Mouse (Mus musculus) lung, embryonic 16.5 days (tissue): ENCODE measurements around the gene Tmem30c. TPM values are rescaled to one million over a fixed set of nuclear protein-coding genes. Genes with fewer than 3 reads are reported as not detected.
A peak's percentile ranks its signal among the peaks of the same experiment; 100 is the strongest.

ENCODE experiments used
- ATAC-seq: fragments of 200-750 bp; cut with Nextera tagmentation; 2 replicates; pipeline ENCODE4 v1.8.0; 2017; ENCODE audit warnings: low read depth, mild to moderate bottlenecking, moderate library complexity
- H3K27ac ChIP-seq: fragments of 300-500 bp; sonication (generic); 2 replicates; pipeline ENCODE4 v1.5.1; 2014; ENCODE audit warnings: mild to moderate bottlenecking, control low read depth, low read length
- H3K27me3 ChIP-seq: fragments of 300-500 bp; sonication (generic); 2 replicates; pipeline ENCODE4 v1.6.1; 2014; ENCODE audit warnings: low read depth, low read length, mixed read lengths; ENCODE audit not compliant: control insufficient read depth, insufficient read depth
- H3K36me3 ChIP-seq: fragments of 300-500 bp; sonication (generic); 2 replicates; pipeline ENCODE4 v1.6.1; 2014; ENCODE audit warnings: low read length; ENCODE audit not compliant: control insufficient read depth, insufficient read depth
- H3K4me1 ChIP-seq: fragments of 300-500 bp; sonication (generic); replicated peaks from 2 replicates; pipeline ENCODE4 v1.6.1; 2014; ENCODE audit warnings: low read length, mixed read lengths; ENCODE audit not compliant: control insufficient read depth, insufficient read depth
- H3K4me2 ChIP-seq: fragments of 300-500 bp; sonication (generic); 2 replicates; pipeline ENCODE4 v1.6.1; 2014; ENCODE audit warnings: low read depth, low read length, control low read depth
- H3K4me3 ChIP-seq: fragments of 300-500 bp; sonication (generic); 2 replicates; pipeline ENCODE4 v1.5.1; 2014; ENCODE audit warnings: mild to moderate bottlenecking, low read length, control low read depth
- H3K9ac ChIP-seq: fragments of 300-500 bp; sonication (generic); 2 replicates; pipeline ENCODE4 v1.6.1; 2014; ENCODE audit warnings: low read length, control low read depth
- H3K9me3 ChIP-seq: fragments of 300-500 bp; sonication (generic); 2 replicates; pipeline ENCODE4 v1.6.1; 2016; ENCODE audit warnings: low read length; ENCODE audit not compliant: control insufficient read depth
- WGBS: fragments of 180-500 bp; shearing (Covaris S2); extraction: QIAGEN DNeasy Blood & Tissue Kit; methylation state at CpG from one replicate; pipeline ENCODE4 v1.1.7; 2014; 5-methylcytosine and 5-hydroxymethylcytosine counted together
- polyA plus RNA-seq: library from polyadenylated mRNA; unstranded; fragments of >200 nt; fragmentation: Nextera tagmentation; extraction: Ambion mirVana; gene quantifications from 2 replicates; pipeline ENCODE4 v1.2.1, GENCODE M21; 2015

The Tmem30c gene
- polyA plus RNA-seq, 1 experiment from 2014 or later: 0.13 TPM

DNA sequence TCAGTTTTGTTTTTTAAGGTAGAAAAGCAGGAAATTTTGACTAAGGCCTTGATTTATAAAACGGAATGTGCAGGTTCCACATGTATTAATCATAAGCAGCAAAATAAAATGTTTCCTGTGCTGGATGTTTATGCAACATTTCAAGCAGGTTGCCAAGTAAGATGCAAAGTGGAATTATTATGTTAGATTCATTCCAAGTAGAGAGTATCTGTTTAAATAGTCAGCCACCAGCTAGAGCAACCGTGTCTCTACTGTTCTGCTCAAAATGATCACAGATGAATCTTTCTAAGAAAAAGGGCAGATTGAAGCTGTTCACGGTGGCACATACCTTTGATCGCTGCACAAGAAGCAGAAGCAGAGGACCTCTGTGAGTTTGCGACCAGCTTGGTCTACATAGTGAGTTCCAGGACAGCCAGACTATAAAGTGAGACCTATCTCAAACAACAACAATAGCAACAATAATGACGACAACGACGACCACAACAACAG is 26.0 kb upstream of the Tmem30c start:
- WGBS: 69% methylated on average over 8 of the region's 8 CpGs
- no peak overlapping the region for H3K27ac ChIP-seq

DNA sequence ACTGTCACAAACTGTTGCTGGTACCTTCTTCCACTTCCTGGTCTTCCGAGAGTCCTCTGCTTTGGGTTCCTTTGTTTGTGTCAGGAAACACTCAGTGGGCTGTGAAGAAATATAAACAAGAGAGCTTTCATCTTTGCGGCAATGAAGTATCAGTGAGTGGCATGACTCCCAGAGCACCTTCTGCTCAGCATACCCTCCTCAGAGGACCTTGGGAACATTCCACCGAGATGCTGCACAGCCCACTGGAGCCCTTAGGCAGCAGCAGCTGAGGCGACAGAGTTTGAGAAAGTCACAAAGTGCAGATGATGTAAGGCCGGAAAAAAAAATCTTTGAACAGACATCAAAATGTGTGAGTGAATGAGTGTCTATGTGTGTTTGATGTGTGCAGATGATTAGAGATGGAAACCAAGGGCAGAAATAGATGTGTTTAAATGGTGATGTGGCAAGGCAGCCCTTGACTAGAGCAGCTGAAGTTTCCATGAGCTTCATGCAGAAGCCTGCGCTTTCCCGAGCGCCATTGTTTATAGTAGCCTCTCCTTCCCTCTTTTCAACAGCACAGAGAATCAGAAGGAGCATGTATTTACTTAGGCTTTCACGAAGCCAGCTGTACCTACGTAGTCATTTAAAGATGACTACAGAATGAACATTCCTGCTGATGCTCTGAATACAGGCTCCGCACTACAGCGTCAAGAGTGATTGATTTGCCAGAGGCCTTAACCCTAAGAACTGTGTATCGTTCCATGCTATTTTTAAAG is 25.4 kb upstream of the Tmem30c start:
- ATAC-seq: peak; percentile 41
- Histone ChIP-seq H3K27me3 (no peaks in the 10 kb centered on the region), H3K9ac (no peak overlapping the region), H3K4me3 (no peak overlapping the region), H3K4me2 (no peak overlapping the region), H3K9me3 (no peaks in the 10 kb centered on the region), H3K4me1 (peaks cover 8% of the 10 kb centered on the region), H3K27ac (peak overlapping the region; percentile 31), H3K36me3 (no peaks in the 10 kb centered on the region)
- WGBS: 18% methylated on average over 13 of the region's 13 CpGs

More for the DNA sequence above, 26.0 kb upstream of the Tmem30c start:
- no peak overlapping the region for H3K4me2 ChIP-seq
- ATAC-seq: no peak
- H3K9me3 ChIP-seq: no peaks in the 10 kb centered on the region
- H3K4me3 ChIP-seq: no peak overlapping the region
- no peak overlapping the region for H3K9ac ChIP-seq
- H3K27me3 ChIP-seq: no peaks in the 10 kb centered on the region
- H3K36me3 ChIP-seq: no peaks in the 10 kb centered on the region
- H3K4me1 ChIP-seq: peaks cover 8% of the 10 kb centered on the region

DNA sequence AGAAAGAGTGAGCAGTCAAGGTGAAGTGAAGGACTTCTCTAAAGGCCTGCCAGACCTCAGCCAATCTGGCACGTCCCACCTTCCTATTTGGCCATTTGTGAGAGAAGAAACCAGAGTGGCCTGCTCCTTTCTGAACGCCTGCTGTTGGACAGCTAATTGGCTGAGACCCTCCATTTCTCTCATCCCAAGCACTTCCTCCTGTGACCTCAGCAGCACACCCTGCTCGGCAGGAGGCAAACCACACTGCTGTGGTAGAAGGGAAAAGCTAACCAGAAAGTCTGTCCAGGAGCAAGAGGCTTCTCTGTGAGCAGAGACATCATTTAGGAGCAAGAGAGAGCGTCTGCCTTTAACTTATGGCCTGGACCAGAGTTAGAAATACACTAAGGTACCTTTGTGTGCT is 24.5 kb upstream of the Tmem30c start:
- H3K9me3 ChIP-seq: no peaks in the 10 kb centered on the region
- H3K27ac ChIP-seq: peak overlapping the region; percentile 31; the same call in 1 of the 2 replicates
- H3K36me3 ChIP-seq: no peaks in the 10 kb centered on the region
- H3K27me3 ChIP-seq: no peaks in the 10 kb centered on the region
- no peak overlapping the region for H3K4me3 ChIP-seq
- no peak for ATAC-seq
- H3K9ac ChIP-seq: no peak overlapping the region
- no peak overlapping the region for H3K4me2 ChIP-seq
- H3K4me1 ChIP-seq: peaks cover 8% of the 10 kb centered on the region
- WGBS: 55% methylated on average over 4 of the region's 4 CpGs

DNA sequence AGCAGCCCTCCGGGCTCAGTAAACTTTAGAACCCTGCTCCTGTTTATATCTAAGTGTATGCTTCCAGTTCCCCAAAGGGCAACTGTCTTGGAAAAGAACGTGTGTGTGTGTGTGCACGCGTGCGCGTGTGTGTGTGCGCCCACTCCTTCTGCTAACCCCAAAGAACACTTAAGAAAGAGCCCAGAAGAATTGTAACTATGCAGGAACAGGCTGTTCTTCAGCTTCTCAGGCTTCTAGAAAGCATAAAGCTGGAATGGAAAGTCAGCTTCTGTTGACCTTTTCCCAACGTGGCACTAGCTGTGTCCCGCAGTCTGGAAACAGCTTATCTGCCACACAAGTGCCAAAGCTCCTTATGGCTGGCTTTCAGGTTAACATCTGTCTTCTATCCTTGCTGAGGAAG is 22.4 kb upstream of the Tmem30c start:
- no peaks in the 10 kb centered on the region for H3K9me3 ChIP-seq
- H3K27me3 ChIP-seq: no peaks in the 10 kb centered on the region
- no peaks in the 10 kb centered on the region for H3K36me3 ChIP-seq
- no peak overlapping the region for H3K4me2 ChIP-seq
- WGBS: 66% methylated on average over 9 of the region's 9 CpGs
- ATAC-seq: no peak
- no peak overlapping the region for H3K9ac ChIP-seq
- H3K4me3 ChIP-seq: no peak overlapping the region
- peaks cover 8% of the 10 kb centered on the region for H3K4me1 ChIP-seq
- H3K27ac ChIP-seq: no peak overlapping the region

DNA sequence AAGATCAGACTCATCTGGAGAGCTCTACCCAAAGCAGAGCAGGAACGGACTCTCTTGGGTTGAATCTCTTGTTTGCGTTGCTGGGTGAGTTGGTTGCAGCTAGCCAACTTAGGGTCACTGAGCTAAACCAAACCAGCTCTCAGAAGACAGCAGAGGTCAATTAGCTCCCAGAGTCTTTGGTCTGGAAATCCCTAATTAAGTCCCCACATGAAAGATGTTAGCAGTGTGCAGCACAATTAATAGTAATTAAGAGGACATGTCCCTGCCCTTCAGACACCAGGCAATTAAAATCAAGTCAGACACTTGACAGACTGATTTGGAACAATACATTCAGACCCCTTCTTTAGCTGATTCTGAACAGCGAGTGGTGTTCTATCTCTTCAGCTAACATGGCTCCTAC is 21.6 kb upstream of the Tmem30c start:
- no peaks in the 10 kb centered on the region for H3K9me3 ChIP-seq
- no peak overlapping the region for H3K4me3 ChIP-seq
- ATAC-seq: no peak
- H3K4me1 ChIP-seq: peaks cover 8% of the 10 kb centered on the region
- no peaks in the 10 kb centered on the region for H3K27me3 ChIP-seq
- H3K4me2 ChIP-seq: no peak overlapping the region
- no peak overlapping the region for H3K9ac ChIP-seq
- no peaks in the 10 kb centered on the region for H3K36me3 ChIP-seq
- no peak overlapping the region for H3K27ac ChIP-seq
- WGBS: 83% methylated on average over 3 of the region's 3 CpGs

DNA sequence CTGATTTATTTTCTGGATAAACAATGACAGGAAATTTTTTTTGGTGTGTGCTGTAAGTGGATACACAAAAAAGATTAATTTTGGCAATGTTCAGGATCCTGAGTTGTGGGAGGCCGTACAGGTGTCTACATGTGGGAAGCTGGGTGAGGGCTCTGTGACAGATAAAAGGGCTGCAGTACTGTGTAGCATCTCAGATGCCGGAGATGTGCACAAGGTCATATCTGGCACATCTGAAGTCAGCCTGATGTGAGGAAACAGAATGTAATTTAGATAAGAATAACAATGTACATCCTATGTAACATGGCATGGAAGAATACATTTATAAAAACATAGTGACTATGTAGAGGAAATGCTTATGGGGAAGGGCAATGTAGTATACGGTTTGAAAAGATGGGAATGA is 20.8 kb upstream of the Tmem30c start:
- Histone ChIP-seq H3K36me3 (no peaks in the 10 kb centered on the region), H3K4me1 (peaks cover 8% of the 10 kb centered on the region), H3K27ac (no peak overlapping the region), H3K4me2 (no peak overlapping the region), H3K27me3 (no peaks in the 10 kb centered on the region), H3K9me3 (no peaks in the 10 kb centered on the region), H3K9ac (no peak overlapping the region), H3K4me3 (no peak overlapping the region)
- 69% methylated on average over 3 of the region's 3 CpGs for WGBS
- peak; percentile 82 for ATAC-seq

DNA sequence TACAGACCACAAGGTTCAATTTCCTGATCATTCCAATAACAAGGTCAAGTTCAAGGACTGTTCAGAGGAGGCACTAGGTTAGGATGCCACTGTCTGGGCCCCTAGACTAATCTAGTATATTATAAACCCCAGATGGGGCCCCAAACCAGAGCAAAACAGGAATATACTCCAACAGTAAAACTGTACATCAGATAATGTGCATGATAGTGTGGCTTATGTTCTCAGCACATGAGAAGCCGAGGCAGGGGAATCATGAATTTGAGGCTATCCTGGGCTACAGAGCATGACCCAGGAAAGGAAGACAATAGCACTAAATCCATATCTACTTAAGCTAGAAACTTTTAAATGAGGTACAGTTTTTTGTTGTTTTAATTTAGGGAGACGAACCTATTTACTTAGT is 19.5 kb upstream of the Tmem30c start:
- no peaks in the 10 kb centered on the region for H3K36me3 ChIP-seq
- no peak overlapping the region for H3K4me3 ChIP-seq
- H3K9me3 ChIP-seq: no peaks in the 10 kb centered on the region
- no peaks in the 10 kb centered on the region; the same call in 1 of the 2 replicates for H3K4me1 ChIP-seq
- H3K4me2 ChIP-seq: no peak overlapping the region
- WGBS: 81% methylated on average over 2 of the region's 2 CpGs
- no peaks in the 10 kb centered on the region for H3K27me3 ChIP-seq
- H3K27ac ChIP-seq: no peak overlapping the region
- no peak for ATAC-seq
- no peak overlapping the region for H3K9ac ChIP-seq

DNA sequence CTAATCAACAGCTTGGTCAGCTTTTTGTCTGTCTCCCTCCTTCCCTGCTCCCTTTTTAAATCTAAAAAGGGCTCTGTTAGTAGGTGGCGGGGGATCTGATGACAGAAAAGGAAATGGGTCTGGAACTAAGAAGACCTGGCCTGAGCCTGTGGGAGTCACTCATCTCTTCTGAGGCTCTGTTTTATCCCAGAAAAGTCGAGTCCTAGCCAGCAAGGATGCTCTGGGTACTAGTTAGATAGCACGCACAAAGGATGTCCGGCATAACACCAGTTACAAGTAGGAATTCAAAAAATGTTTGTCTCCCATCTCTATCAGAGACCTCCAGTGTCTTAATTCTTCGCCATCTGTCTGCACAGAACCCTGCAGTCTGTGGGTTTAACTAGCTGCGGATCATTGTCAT is 12.8 kb upstream of the Tmem30c start:
- 69% methylated on average over 6 of the region's 6 CpGs for whole genome bisulfite sequencing
- Histone ChIP-seq H3K4me1 (no peaks in the 10 kb centered on the region), H3K9ac (no peak overlapping the region), H3K4me2 (no peak overlapping the region), H3K36me3 (no peaks in the 10 kb centered on the region), H3K9me3 (no peaks in the 10 kb centered on the region), H3K27ac (no peak overlapping the region), H3K27me3 (no peaks in the 10 kb centered on the region), H3K4me3 (no peak overlapping the region)
- ATAC-seq: no peak

DNA sequence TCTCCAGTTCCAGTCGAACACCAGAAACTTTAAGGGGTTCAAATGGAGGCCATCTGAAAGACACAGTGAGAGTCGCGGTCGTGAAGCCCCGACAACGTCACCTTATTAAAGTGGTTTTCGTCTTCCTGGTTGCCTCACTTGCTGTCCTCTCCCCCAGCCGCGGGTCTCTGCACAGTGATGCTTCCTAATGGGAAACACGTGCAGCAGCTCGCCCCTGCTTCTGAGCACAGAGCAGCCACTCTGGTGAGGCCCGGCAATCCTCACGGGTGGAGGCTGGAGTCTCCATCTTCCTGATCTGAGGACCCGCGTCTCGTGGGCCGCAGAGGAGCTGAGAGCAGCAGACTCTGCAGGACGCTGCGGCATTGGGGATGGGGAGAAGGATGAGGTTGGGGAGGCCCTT is 11.1 kb upstream of the Tmem30c start:
- ATAC-seq: no peak
- H3K27me3 ChIP-seq: no peaks in the 10 kb centered on the region
- H3K4me2 ChIP-seq: no peak overlapping the region
- H3K9ac ChIP-seq: no peak overlapping the region
- no peak overlapping the region for H3K4me3 ChIP-seq
- WGBS: 45% methylated on average over 19 of the region's 19 CpGs
- no peaks in the 10 kb centered on the region for H3K36me3 ChIP-seq
- H3K9me3 ChIP-seq: no peaks in the 10 kb centered on the region
- H3K4me1 ChIP-seq: no peaks in the 10 kb centered on the region
- no peak overlapping the region for H3K27ac ChIP-seq
